Mouse (Mus musculus) spleen, adult 10 weeks (tissue): ENCODE data around the gene Stk31. TPM values are rescaled to one million over a fixed set of nuclear protein-coding genes. Genes with fewer than 3 reads are reported as not detected.

Source experiments
- polyA plus RNA-seq: library from polyadenylated mRNA; stranded (reverse); fragments of 350-450 nt; fragmentation: Illumina TruSeq; extraction: RNeasy Lipid Tissue Mini Kit (QIAGEN cat#74804); gene quantifications from one replicate; pipeline ENCODE4 v1.2.3, GENCODE M21; 2015; ENCODE audit warnings: low replicate concordance; ENCODE audit not compliant: insufficient read depth

Stk31 gene
- not detected for polyA plus RNA-seq

DNA sequence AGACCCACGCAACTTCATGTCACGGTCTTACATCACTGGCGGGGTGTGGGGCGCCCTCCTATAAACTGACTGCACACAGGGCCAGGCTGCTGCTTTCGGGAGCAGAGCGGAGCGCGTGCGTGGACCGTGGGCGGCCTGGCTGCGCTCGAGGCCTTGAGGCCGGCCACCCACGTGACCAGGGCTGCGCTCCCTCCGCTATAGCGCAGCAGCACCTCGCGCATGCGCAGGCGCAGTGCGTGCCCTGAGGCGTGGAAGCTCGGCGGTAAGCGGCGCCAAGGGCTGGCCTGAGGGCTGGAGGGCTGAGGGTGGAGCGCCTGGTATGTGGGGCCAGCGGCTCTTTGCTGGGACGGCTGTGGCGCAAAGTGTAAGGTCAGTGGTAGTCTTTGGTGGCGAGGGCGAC lies at the start of gene Stk31:
Gene Stk31, plus strand, starts transcription at position 289 of the 400 bp plus-strand sequence.

DNA sequence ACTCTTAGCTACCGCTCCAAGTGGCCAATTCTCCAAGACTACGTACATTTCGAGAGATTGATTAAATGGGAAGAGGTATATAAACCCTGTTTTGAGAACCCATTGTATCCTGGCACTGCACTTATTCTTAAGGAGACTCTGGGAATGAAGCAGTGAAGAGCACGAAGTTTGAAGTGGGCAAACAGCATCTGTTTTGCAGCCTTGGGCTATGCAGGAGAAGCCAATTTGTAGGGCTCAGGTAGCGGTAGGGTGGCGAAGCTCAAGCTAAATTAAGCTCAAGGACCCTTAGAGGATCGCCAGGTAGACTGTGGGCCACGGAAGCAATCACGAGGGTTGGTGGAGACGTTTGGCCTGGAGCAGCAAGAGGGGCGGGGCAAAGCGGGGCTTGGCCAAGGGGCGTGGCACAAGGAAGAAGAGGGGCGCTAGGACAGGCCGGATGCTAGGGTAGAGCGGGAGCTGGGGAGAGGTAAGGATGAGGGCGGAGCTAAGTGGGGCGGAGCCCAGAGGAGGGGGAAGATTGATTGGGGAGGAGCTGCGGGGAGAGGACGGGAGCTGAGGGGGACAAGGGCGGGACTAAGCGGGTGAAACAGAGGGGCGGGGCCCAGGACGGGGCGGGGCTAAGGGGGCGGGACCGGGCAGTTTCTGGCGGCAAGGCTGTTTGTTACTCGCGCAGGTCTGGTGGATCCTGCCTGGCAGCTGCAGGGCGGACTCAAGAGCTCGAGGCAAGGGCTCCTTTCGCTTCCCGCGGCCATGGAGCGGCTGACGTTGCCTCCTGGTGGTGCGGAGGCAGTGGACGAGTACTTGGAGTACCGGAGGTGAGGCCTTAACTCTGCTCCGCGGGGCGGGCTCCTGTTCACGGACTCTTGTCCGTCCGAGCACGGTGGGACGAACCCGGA lies 28.0 kb upstream of the Stk31 start, which contains the start of gene Fam221a:
Gene Fam221a, plus strand, starts transcription at position 581 of the 896 bp plus-strand sequence.

Other genes starting within 250 kb of the Stk31 start
- gene Igf2bp3, start 180.6 kb upstream of the Stk31 start, polyA plus RNA-seq: 0.97 TPM
- 241 TPM for gene Tra2a, start 131.6 kb upstream of the Stk31 start, polyA plus RNA-seq
- gene Ccdc126, start 76.3 kb upstream of the Stk31 start, polyA plus RNA-seq: 5.5 TPM
- 3.4 TPM for gene Fam221a, start 27.9 kb upstream of the Stk31 start, polyA plus RNA-seq